Mouse (Mus musculus): ENCODE results near the gene Actbl2. TPM values are rescaled to one million over a fixed set of nuclear protein-coding genes. Genes with fewer than 3 reads are reported as not detected.

Gene Actbl2
- total and polyA plus RNA-seq, 3 experiments: not detected

DNA sequence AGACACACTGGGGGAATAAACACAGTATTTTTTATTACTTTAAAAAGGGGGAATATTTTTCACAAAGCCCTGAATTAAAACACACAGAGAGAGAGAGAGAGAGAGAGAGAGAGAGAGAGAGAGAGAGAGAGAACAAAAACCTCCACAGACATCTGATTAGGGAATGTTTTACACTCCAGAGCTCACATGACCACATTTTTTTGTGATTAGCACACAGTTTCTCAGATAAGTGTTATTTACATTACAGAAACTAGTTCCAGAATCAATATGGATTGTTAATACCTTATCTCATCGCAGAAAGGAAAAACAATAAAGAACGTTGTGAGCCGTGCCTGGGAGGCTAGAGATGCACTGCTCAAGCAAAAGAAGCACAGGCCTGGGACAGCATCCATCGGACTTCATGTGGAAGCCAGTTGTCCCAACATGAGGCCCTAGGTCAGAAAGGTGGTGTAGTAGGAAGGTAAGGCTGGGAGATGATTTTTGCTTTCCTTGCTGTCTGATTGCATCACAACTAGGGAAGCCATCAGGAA is 40.2 kb downstream of the Actbl2 start:
- peaks cover 4 to 32% of the 10 kb centered on the region in 2 experiments; a peak in 2 of 4 replicates for H3K4me1 ChIP-seq (ENCODE audit: control insufficient read depth in 1 of 2, insufficient read depth in 2 of 2)
- in situ Hi-C loops (cut with MboI; ENCODE audit: low pct_ligation_motif_present, low pct_unique_long_range_greater_than_20kb, low sequenced_read_pairs) (no loop called here), dilution Hi-C loops (cut with MboI; ENCODE audit: extremely low pct_ligation_motif_present, extremely low pct_unique_long_range_greater_than_20kb, low sequenced_read_pairs) (no loop called here)
- H3K9me3 ChIP-seq (replicated peaks; ENCODE audit: low read length): no peaks in the 10 kb centered on the region
- no peak overlapping the region for H3K9ac ChIP-seq (ENCODE audit: insufficient read depth, low read depth)
- no peaks in the 10 kb centered on the region for H3K79me2 ChIP-seq (replicated peaks; ENCODE audit: control insufficient read depth, extremely low read depth, insufficient read depth, poor library complexity, severe bottlenecking)
- no peak overlapping the region for H3K27ac ChIP-seq (ENCODE audit: insufficient read depth, low read depth)
- no peak for TF ChIP-seq ZKSCAN1 (IDR thresholded peaks at IDR 0.05; ENCODE audit: borderline replicate concordance, low read depth, low read length)
- no peak for TF ChIP-seq GABPA (IDR thresholded peaks at IDR 0.05; ENCODE audit: insufficient replicate concordance, low read depth, low read length)
- TF ChIP-seq PAX5 (IDR thresholded peaks at IDR 0.05; ENCODE audit: low read length): no peak
- TF ChIP-seq MAX (IDR thresholded peaks at IDR 0.05; ENCODE audit: low read length): no peak
- no peak for TF ChIP-seq RCOR1 (conservative IDR thresholded peaks at IDR 0.05; ENCODE audit: low read depth, low read length)
- TF ChIP-seq ZC3H11A (IDR thresholded peaks at IDR 0.05; ENCODE audit: low read depth, low read length): no peak
- no peak for TF ChIP-seq HCFC1 (IDR thresholded peaks at IDR 0.05; ENCODE audit: low read depth, low read length)
- no peak for TF ChIP-seq TCF12 (IDR thresholded peaks at IDR 0.05; ENCODE audit: low read depth, low read length)
- no peak for TF ChIP-seq MXI1 (IDR thresholded peaks at IDR 0.05; ENCODE audit: low read depth, low read length)
- TF ChIP-seq MEF2A (IDR thresholded peaks at IDR 0.05; ENCODE audit: borderline replicate concordance, low read depth, low read length): no peak
- no peak for TF ChIP-seq SMC3 (IDR thresholded peaks at IDR 0.05; ENCODE audit: low read depth, low read length)
- TF ChIP-seq MAFK (IDR thresholded peaks at IDR 0.05; ENCODE audit: insufficient replicate concordance, low read length): no peak
- TF ChIP-seq ETS1 (conservative IDR thresholded peaks at IDR 0.05; ENCODE audit: low read depth, low read length): no peak
- no peak for TF ChIP-seq IRF4 (IDR thresholded peaks at IDR 0.05; ENCODE audit: low read depth, low read length)
- no peak for TF ChIP-seq JUND (conservative IDR thresholded peaks at IDR 0.05; ENCODE audit: low read depth, low read length)
- no peak for TF ChIP-seq CHD1 (IDR thresholded peaks at IDR 0.05; ENCODE audit: low read depth, low read length)
- TF ChIP-seq SIN3A (IDR thresholded peaks at IDR 0.05; ENCODE audit: low read length): no peak
- no peak for TF ChIP-seq USF1 (IDR thresholded peaks at IDR 0.05; ENCODE audit: low read depth, low read length)
- no peak for TF ChIP-seq POLR2A (IDR thresholded peaks at IDR 0.05; ENCODE audit: low read depth, low read length)
- TF ChIP-seq RAD21 (IDR thresholded peaks at IDR 0.05; ENCODE audit: low read depth, low read length): no peak
- H3K36me3 ChIP-seq (replicated peaks in 1 of 2; ENCODE audit: control insufficient read depth in 1 of 2, insufficient read depth in 1 of 2, low read length in 1 of 2): no peaks in the 10 kb centered on the region
- no peak overlapping the region for H3K4me2 ChIP-seq (ENCODE audit: insufficient read depth, low read depth, poor library complexity, severe bottlenecking)
- DNase-seq (ENCODE audit: extremely low read depth): no peak
- H3K27me3 ChIP-seq (replicated peaks): no peaks in the 10 kb centered on the region
- no peak overlapping the region for H3K4me3 ChIP-seq (replicated peaks in 1 of 3; ENCODE audit: low read depth in 2 of 3, low read length in 2 of 3, poor library complexity in 1 of 3)

DNA sequence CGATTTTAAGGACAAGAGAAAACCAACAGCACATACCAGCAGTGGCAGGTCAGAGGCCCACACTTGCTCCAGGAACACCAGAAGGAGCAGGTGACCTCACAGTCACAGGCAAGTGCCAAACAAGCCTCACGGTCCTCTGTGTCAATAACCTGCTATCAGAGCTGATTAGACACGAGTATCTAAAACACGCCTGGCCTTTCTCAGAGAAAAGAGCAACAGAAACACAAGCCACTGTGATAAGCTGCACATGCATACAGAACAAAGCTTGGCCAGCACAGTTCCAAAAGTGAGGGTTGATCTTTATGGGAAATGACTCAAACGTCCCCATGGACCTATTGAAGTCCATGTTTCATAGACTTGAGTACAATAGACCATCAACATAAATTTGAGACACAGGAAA is 41.2 kb downstream of the Actbl2 start:
- DNase-seq (ENCODE audit: extremely low read depth): no peak
- Histone ChIP-seq H3K36me3 (replicated peaks in 1 of 2; ENCODE audit: control insufficient read depth in 1 of 2, insufficient read depth in 1 of 2, low read length in 1 of 2) (no peaks in the 10 kb centered on the region), H3K4me1 (ENCODE audit: control insufficient read depth in 1 of 2, insufficient read depth in 2 of 2) (peaks cover 6 to 32% of the 10 kb centered on the region in 2 experiments; a peak in 3 of 4 replicates), H3K4me3 (replicated peaks in 1 of 3; ENCODE audit: low read depth in 2 of 3, low read length in 2 of 3, poor library complexity in 1 of 3) (no peak overlapping the region), H3K9ac (ENCODE audit: insufficient read depth, low read depth) (no peak overlapping the region), H3K79me2 (replicated peaks; ENCODE audit: control insufficient read depth, extremely low read depth, insufficient read depth, poor library complexity, severe bottlenecking) (no peaks in the 10 kb centered on the region), H3K4me2 (ENCODE audit: insufficient read depth, low read depth, poor library complexity, severe bottlenecking) (no peak overlapping the region), H3K27me3 (replicated peaks) (no peaks in the 10 kb centered on the region), H3K27ac (ENCODE audit: insufficient read depth, low read depth) (no peak overlapping the region), H3K9me3 (replicated peaks; ENCODE audit: low read length) (no peaks in the 10 kb centered on the region)
- dilution Hi-C loops (cut with MboI; ENCODE audit: extremely low pct_ligation_motif_present, extremely low pct_unique_long_range_greater_than_20kb, low sequenced_read_pairs) (no loop called here), in situ Hi-C loops (cut with MboI; ENCODE audit: low pct_ligation_motif_present, low pct_unique_long_range_greater_than_20kb, low sequenced_read_pairs) (no loop called here)
- TF ChIP-seq KAT2A (IDR thresholded peaks at IDR 0.05; ENCODE audit: insufficient replicate concordance, low read length): no peak
- TF ChIP-seq EP300 (IDR thresholded peaks at IDR 0.05; ENCODE audit: low read length): no peak
- TF ChIP-seq TCF12 (IDR thresholded peaks at IDR 0.05; ENCODE audit: low read depth, low read length): no peak

Measured in CH12.LX (cell line).